Mouse (Mus musculus) lung, postnatal 0 days (tissue): ENCODE data around the gene Mrps18c. TPM values are rescaled to one million over a fixed set of nuclear protein-coding genes. Genes with fewer than 3 reads are reported as not detected.

Experiments used
- ATAC-seq: fragments of 200-750 bp; cut with Nextera tagmentation; 2 replicates; pipeline ENCODE4 v1.8.0; 2017; ENCODE audit warnings: moderate library complexity
- DNase-seq: peaks from one replicate; pipeline ENCODE4 v3.0.0-alpha.2; 2016; ENCODE audit warnings: low spot score
- H3K27ac ChIP-seq: fragments of 300-500 bp; sonication (generic); 2 replicates; pipeline ENCODE4 v1.5.1; 2014; ENCODE audit warnings: antibody characterized with exemption, mild to moderate bottlenecking, low read length, mixed read lengths
- H3K27me3 ChIP-seq: fragments of 300-500 bp; sonication (generic); replicated peaks from 2 replicates; pipeline ENCODE4 v1.6.1; 2014; ENCODE audit warnings: low read length, mixed read lengths; ENCODE audit not compliant: insufficient read depth
- H3K36me3 ChIP-seq: fragments of 300-500 bp; sonication (generic); 2 replicates; pipeline ENCODE4 v1.6.1; 2014; ENCODE audit warnings: low read length, mixed read lengths; ENCODE audit not compliant: insufficient read depth
- H3K4me1 ChIP-seq: fragments of 300-500 bp; sonication (generic); 2 replicates; pipeline ENCODE4 v1.6.1; 2014; ENCODE audit warnings: antibody characterized with exemption, low read depth, low read length, mixed read lengths; ENCODE audit not compliant: insufficient read depth
- H3K4me2 ChIP-seq: fragments of 300-500 bp; sonication (generic); replicated peaks from 2 replicates; pipeline ENCODE4 v1.6.1; 2014; ENCODE audit warnings: low read depth, mild to moderate bottlenecking, low read length, moderate library complexity, mixed read lengths
- H3K4me3 ChIP-seq: fragments of 300-500 bp; sonication (generic); 2 replicates; pipeline ENCODE4 v1.5.1; 2014; ENCODE audit warnings: low read depth, low read length
- H3K9ac ChIP-seq: fragments of 300-500 bp; sonication (generic); replicated peaks from 2 replicates; pipeline ENCODE4 v1.6.1; 2014; ENCODE audit warnings: low read depth, mild to moderate bottlenecking
- H3K9me3 ChIP-seq: fragments of 300-500 bp; sonication (generic); 2 replicates; pipeline ENCODE4 v1.6.1; 2016; ENCODE audit warnings: low read length, mixed read lengths
- CTCF ChIP-seq: IDR thresholded peaks from 2 replicates; pipeline ENCODE4 v1.5.1; 2016; ENCODE audit warnings: antibody characterized with exemption, mild to moderate bottlenecking
- EP300 ChIP-seq: IDR thresholded peaks from 2 replicates; pipeline ENCODE4 v1.6.1; 2016; ENCODE audit warnings: antibody characterized with exemption, mild to moderate bottlenecking, control low read depth
- WGBS: fragments of 180-500 bp; shearing (Covaris S2); extraction: QIAGEN DNeasy Blood & Tissue Kit; methylation state at CpG from one replicate; pipeline ENCODE4 v1.1.7; 2014; 5-methylcytosine and 5-hydroxymethylcytosine counted together
- polyA plus RNA-seq: library from polyadenylated mRNA; unstranded; fragments of >200 nt; fragmentation: Nextera tagmentation; extraction: Ambion mirVana; gene quantifications from 2 replicates; pipeline ENCODE4 v1.2.1, GENCODE M21; 2015

Gene Mrps18c
- polyA plus RNA-seq: 118 and 145 TPM in 2 replicates

DNA sequence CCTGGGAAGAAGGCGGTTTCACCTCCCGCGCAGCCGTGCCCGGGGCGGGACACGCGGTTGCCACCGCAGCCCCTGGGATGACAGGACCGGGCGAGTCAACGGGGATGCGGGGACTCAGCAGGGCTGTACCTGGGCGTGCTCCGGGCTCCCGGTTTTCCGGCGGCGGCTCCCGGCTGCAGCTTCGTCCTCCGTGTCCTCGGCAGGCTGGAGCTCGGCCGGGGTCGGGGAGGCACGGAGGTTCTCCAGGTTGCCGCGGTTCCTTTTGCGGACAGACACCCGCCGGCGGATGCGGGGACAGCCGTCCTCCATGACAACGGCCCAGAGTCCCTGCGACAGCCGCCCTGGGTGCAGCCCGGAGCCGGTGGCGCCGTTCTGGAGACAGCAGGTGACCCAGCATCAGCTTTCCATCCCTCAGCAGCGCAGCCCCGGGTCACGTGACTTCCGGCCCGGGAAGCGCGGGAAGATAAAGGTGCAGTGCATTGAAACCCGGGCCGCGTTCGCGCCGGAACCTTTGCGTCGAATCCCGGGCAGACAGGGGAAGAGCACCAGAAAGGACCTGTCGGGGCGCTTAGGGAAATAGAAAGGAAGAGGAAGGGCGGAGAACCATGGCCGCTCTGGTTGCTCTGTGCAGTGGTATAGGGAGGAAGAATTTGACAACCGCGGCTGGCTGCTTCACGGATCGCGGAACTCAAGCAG, at the start of gene Mrps18c, which contains the start of gene Helq:
Gene Mrps18c, plus strand, starts transcription at position 463 of the 696 bp plus-strand sequence.
Gene Helq, minus strand, starts transcription at position 434 of the 696 bp plus-strand sequence.
- peak within 1 kb of the TSS; percentile 99 for H3K4me2 ChIP-seq
- DNase-seq (peak; percentile 93), ATAC-seq (peak; percentile 97)
- no peaks in the 10 kb centered on the region for H3K9me3 ChIP-seq
- TF ChIP-seq EP300: no peak; the same call in 1 of the 2 replicates
- no peaks in the 10 kb centered on the region for H3K36me3 ChIP-seq
- no peaks in the 10 kb centered on the region for H3K27me3 ChIP-seq
- WGBS: under 1% methylated on average over 62 of the region's 67 CpGs
- H3K9ac ChIP-seq: peak within 1 kb of the TSS; percentile 54
- peak within 1 kb of the TSS; percentile 84 for H3K4me3 ChIP-seq
- 0 out of 2 replicates have a peak, but pooled peaks cover 3% of the 10 kb centered on the region for H3K4me1 ChIP-seq
- no peak within 1 kb of the TSS for H3K27ac ChIP-seq

DNA sequence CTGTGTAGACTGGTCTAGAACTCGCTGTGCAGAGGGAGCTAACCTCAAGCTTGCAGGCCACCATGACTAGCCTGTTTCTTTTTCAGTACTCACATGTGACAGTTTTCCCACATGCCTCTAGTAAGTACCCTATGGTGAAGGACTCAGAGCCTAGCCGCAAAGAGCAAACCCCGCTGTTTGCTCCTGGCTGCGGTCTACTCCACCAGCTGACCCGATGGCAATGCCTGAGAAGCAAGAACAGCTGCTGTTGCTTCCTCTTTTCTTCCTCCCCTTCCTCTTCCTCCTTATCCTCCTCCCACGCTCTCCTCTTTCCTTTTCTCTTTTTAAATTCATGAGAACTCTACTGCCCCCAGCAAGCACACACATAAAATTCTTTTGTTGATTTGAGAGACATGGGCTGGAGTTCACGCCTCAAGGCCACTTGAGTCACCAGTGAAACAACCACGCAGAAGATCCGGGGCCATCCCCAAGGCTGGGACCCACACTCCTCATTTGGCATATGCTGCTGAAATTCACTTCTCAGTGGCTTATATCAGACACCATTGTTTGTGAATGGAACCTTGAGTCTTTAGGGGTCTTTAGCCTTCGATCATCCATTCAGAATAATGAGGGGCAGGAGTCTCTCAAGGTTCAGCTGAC, 47.7 kb upstream of the Mrps18c start:
- ATAC-seq (no peak), DNase-seq (peak; percentile 19)
- Histone ChIP-seq H3K4me2 (no peak overlapping the region), H3K9ac (no peak overlapping the region), H3K4me3 (no peak overlapping the region), H3K4me1 (no peaks in the 10 kb centered on the region), H3K9me3 (no peaks in the 10 kb centered on the region), H3K36me3 (no peaks in the 10 kb centered on the region), H3K27me3 (no peaks in the 10 kb centered on the region), H3K27ac (no peak overlapping the region)
- TF ChIP-seq EP300: no peak
- TF ChIP-seq CTCF: no peak
- 73% methylated on average over 10 of the region's 10 CpGs for WGBS

DNA sequence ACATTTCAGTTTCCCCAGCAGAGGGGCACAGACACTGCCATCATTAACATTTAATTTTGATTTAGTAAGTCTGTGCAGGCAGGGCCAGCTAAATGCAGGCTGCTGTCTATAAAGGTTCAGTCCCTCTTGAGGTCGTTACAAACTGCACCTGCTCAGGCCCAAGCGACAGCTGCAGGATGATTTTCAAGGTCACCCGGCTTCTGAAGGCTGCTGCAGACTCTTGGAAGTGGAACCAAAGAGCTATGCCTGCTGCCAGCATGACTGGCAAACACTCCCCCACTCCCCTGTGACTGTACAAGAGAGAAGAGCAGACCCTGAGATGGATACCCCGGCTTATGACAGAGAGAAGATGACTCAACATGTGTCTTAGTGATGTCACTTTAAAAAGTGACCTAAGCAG, 46.8 kb upstream of the Mrps18c start:
- Histone ChIP-seq H3K4me3 (no peak overlapping the region), H3K4me1 (no peaks in the 10 kb centered on the region), H3K9me3 (no peaks in the 10 kb centered on the region), H3K27me3 (no peaks in the 10 kb centered on the region), H3K9ac (no peak overlapping the region), H3K36me3 (no peaks in the 10 kb centered on the region), H3K4me2 (no peak overlapping the region), H3K27ac (no peak overlapping the region)
- ATAC-seq (no peak), DNase-seq (no peak)
- TF ChIP-seq CTCF (no peak), EP300 (no peak)
- WGBS: 60% methylated on average over 4 of the region's 4 CpGs

DNA sequence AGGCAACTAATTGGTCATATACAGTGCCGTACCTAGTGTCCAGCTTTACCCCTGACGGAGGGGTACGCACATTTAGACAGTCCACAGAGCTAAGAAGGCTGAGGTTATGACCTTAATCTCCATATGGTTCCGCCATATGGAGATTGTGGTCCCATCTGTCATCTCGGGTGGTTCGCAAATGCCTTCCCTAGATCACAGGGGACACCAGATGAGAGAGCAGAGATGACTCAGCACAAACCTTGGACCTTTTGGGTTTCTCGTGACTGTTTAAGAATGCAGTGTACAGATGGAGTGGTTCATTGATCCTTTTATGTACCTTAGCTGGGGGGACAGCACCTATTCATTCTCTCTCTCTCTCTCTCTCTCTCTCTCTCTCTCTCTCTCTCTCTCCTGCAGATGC, 45.0 kb upstream of the Mrps18c start:
- no peaks in the 10 kb centered on the region for H3K4me1 ChIP-seq
- H3K36me3 ChIP-seq: no peaks in the 10 kb centered on the region
- no peak overlapping the region for H3K9ac ChIP-seq
- TF ChIP-seq CTCF (no peak), EP300 (no peak)
- H3K27ac ChIP-seq: no peak overlapping the region
- H3K4me3 ChIP-seq: no peak overlapping the region
- no peak overlapping the region for H3K4me2 ChIP-seq
- whole genome bisulfite sequencing: 60% methylated on average over 7 of the region's 7 CpGs
- no peaks in the 10 kb centered on the region for H3K9me3 ChIP-seq
- no peak for ATAC-seq
- no peaks in the 10 kb centered on the region for H3K27me3 ChIP-seq
- DNase-seq: no peak

DNA sequence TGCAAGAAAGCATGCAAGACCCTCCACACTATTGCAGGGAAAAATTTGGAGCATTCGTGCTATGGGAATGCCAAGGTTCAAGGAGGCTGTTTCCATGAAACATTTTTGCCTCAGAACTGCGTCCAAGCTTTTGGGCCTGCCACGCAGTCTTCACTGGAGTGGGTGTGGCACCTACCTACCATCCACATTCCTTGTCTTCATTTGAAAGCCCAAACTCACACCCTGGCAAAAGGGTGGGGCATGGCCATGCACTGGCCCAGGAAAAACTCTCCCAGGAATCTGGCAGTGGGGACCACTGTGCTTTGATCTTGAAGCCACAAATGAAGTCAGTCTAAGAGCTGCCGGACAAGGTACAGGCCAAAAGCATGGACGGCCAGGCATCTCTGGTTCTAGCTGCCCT, 40.3 kb upstream of the Mrps18c start:
- 91% methylated on average over 5 of the region's 5 CpGs for whole genome bisulfite sequencing
- ATAC-seq: no peak
- H3K4me1 ChIP-seq: no peaks in the 10 kb centered on the region
- no peaks in the 10 kb centered on the region for H3K27me3 ChIP-seq
- H3K27ac ChIP-seq: no peak overlapping the region
- no peak for DNase-seq
- H3K4me2 ChIP-seq: no peak overlapping the region
- no peak for TF ChIP-seq CTCF
- TF ChIP-seq EP300: no peak
- H3K9ac ChIP-seq: no peak overlapping the region
- H3K36me3 ChIP-seq: no peaks in the 10 kb centered on the region
- H3K9me3 ChIP-seq: no peaks in the 10 kb centered on the region
- no peak overlapping the region for H3K4me3 ChIP-seq

DNA sequence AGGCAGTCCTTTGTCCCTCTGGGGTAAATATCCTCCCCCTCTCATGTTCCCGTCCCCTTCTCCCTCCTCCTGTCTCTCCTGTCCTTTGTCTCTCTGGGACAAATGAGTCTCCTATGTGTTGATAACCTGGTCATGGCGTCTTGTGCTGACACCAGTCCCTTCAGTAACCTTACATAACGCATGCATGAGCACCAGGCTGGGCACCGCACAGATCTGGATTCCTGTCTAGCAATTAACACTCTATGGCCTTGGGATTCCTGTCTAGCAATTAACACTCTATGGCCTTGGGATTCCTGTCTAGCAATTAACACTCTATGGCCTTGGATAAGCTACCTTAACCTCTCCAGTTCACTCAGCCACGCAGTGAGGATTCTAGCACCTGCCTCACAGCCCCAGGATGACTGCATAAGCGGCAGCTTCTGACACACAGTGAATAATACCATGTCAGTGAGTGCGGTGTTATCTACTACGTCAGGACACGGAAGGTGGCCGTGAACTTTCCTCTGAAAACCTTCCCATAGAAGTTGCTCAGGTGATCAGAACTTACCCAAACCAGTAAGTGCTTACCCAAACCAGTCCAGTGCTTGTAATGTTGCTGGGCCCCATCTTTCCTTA, 38.3 kb upstream of the Mrps18c start:
- Histone ChIP-seq H3K9ac (no peak overlapping the region), H3K4me2 (no peak overlapping the region), H3K4me3 (no peak overlapping the region), H3K9me3 (no peaks in the 10 kb centered on the region), H3K36me3 (no peaks in the 10 kb centered on the region), H3K27me3 (no peaks in the 10 kb centered on the region), H3K4me1 (no peaks in the 10 kb centered on the region), H3K27ac (no peak overlapping the region)
- ATAC-seq (no peak), DNase-seq (no peak)
- 82% methylated on average over 10 of the region's 10 CpGs for WGBS
- TF ChIP-seq EP300 (no peak), CTCF (no peak)
